ENCODE assay signal across 20 mouse cellular contexts in the genomic region with DNA sequence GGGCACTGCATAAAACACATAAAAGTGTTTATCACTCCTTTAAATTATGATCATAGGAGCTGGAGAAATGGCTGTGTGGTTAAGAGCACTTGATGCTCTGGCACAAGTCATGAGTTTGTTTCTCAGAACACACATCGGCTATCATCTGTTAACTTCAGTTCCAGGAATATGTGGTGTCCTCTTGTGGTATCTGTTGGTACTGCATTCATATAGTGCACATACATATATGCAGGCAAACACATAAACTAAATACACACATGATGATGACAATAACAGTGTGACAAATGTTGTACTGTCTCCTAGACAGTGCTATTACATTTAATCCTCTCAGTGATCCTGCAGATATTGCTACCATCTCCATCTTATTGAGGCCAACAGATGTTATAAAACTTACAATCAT. TPM values are rescaled to one million over a fixed set of nuclear protein-coding genes. Genes with fewer than 3 reads are reported as not detected.
DNase-seq lines count a peak whose midpoint lies in the region; ATAC-seq and TF ChIP-seq lines count a peak whose summit lies in the region.
"Had no signal": no experiment of that assay in that cellular context is flagged by ENCODE, and none has a peak within 500 bp of the region (broad histone marks: within the 10 kb centered on the region; RNA-seq: fewer than 3 reads in every experiment).

No protein-coding gene starts in this region.

- H3K9me3 ChIP-seq in kidney, postnatal 0 days (replicated peaks; ENCODE audit: low read length), result no peaks in the 10 kb centered on the region
- H3K9me3 ChIP-seq in kidney, embryonic 14.5 days (ENCODE audit: control insufficient read depth, low read length), result peaks cover 6% of the 10 kb centered on the region; the same call in 1 of the 2 replicates
- H3K9me3 ChIP-seq: embryonic facial prominence, embryonic 10.5 days; forebrain, embryonic 13.5 days; hindbrain, embryonic 10.5 days; kidney, embryonic 15.5 days; limb, embryonic 10.5 days; liver, embryonic 13.5 days; neural tube, embryonic 15.5 days had no signal

- no peaks in the 10 kb centered on the region for H3K4me1 ChIP-seq in kidney, postnatal 0 days (replicated peaks; ENCODE audit: insufficient read depth, low read length)
- H3K4me1 ChIP-seq in kidney, embryonic 14.5 days (ENCODE audit: control insufficient read depth, insufficient read depth, low read length), result no peaks in the 10 kb centered on the region
- H3K4me1 ChIP-seq: embryonic facial prominence, embryonic 10.5 days; forebrain, embryonic 13.5 days; kidney, embryonic 15.5 days; limb, embryonic 10.5 days; liver, embryonic 13.5 days; neural tube, embryonic 15.5 days had no signal

- no peak overlapping the region for H3K4me2 ChIP-seq in kidney, postnatal 0 days (ENCODE audit: low read length)
- H3K4me2 ChIP-seq in kidney, embryonic 14.5 days (replicated peaks; ENCODE audit: low read depth, low read length), result no peak overlapping the region
- H3K4me2 ChIP-seq: forebrain, embryonic 13.5 days; kidney, embryonic 15.5 days; liver, embryonic 13.5 days; neural tube, embryonic 15.5 days had no signal

- TF ChIP-seq CTCF in kidney, postnatal 0 days (IDR thresholded peaks at IDR 0.05; ENCODE audit: low read depth), result peak; percentile 14; the same call in 1 of the 2 replicates

- no peak for DNase-seq in kidney, postnatal 0 days (ENCODE audit: low spot score)
- peak; percentile 7 for DNase-seq in retina, embryonic 14.5 days (ENCODE audit: low spot score)
- DNase-seq in retina, postnatal 1 day, result no peak
- peak; percentile 60 for DNase-seq in R1 (ENCODE audit: low read depth, low spot score)
- no peak for DNase-seq in left cerebral cortex, postnatal 10 days (ENCODE audit: extremely low spot score in 1 of 2, low spot score in 2 of 2)
- no peak for DNase-seq in right cerebral cortex, postnatal 36 days (ENCODE audit: low spot score in 2 of 2)
- DNase-seq: adrenal gland, adult 2 months; cerebellum, adult 18-20 months; cerebellum, postnatal 36 days; liver, embryonic 13.5 days; lung, postnatal 36 days had no signal

- H3K4me3 ChIP-seq in kidney, postnatal 0 days (replicated peaks; ENCODE audit: low read depth, low read length), result no peak overlapping the region
- H3K4me3 ChIP-seq in kidney, embryonic 14.5 days (ENCODE audit: low read length), result no peak overlapping the region
- H3K4me3 ChIP-seq: embryonic facial prominence, embryonic 10.5 days; forebrain, embryonic 13.5 days; hindbrain, embryonic 10.5 days; kidney, embryonic 15.5 days; limb, embryonic 10.5 days; liver, embryonic 13.5 days; neural tube, embryonic 15.5 days had no signal

- no peak overlapping the region for H3K27ac ChIP-seq in kidney, postnatal 0 days
- no peak overlapping the region for H3K27ac ChIP-seq in kidney, embryonic 14.5 days (ENCODE audit: low read depth, low read length)
- H3K27ac ChIP-seq: embryonic facial prominence, embryonic 10.5 days; forebrain, embryonic 13.5 days; hindbrain, embryonic 10.5 days; kidney, embryonic 15.5 days; limb, embryonic 10.5 days; liver, embryonic 13.5 days; neural tube, embryonic 15.5 days had no signal

- intact Hi-C loops in left cerebral cortex, postnatal 10 days (cut with DNase I), result no loop called here

- ATAC-seq in kidney, postnatal 0 days (replicated peaks; ENCODE audit: low FRiP score, low read depth), result no peak
- ATAC-seq in kidney, embryonic 14.5 days (ENCODE audit: low FRiP score, low TSS enrichment), result no peak
- ATAC-seq: forebrain, embryonic 13.5 days; inflammation-experienced regulatory T-cells, adult 6 months had no signal

- no peaks in the 10 kb centered on the region for H3K27me3 ChIP-seq in kidney, postnatal 0 days (ENCODE audit: insufficient read depth, low read length)
- no peaks in the 10 kb centered on the region for H3K27me3 ChIP-seq in kidney, embryonic 14.5 days (ENCODE audit: control insufficient read depth, insufficient read depth, low read length)
- H3K27me3 ChIP-seq: CH12.LX; kidney, embryonic 15.5 days; liver, embryonic 13.5 days; neural tube, embryonic 15.5 days had no signal

- 98% methylated on average over 1 of the region's 1 CpGs for WGBS in kidney, postnatal 0 days
- WGBS in kidney, embryonic 14.5 days, result 98% methylated on average over 1 of the region's 1 CpGs

- no peaks in the 10 kb centered on the region for H3K36me3 ChIP-seq in kidney, postnatal 0 days (ENCODE audit: insufficient read depth, low read length)
- no peaks in the 10 kb centered on the region for H3K36me3 ChIP-seq in kidney, embryonic 14.5 days (ENCODE audit: control insufficient read depth, insufficient read depth, low read length)
- H3K36me3 ChIP-seq: embryonic facial prominence, embryonic 10.5 days; hindbrain, embryonic 10.5 days; kidney, embryonic 15.5 days; limb, embryonic 10.5 days; liver, embryonic 13.5 days; neural tube, embryonic 15.5 days had no signal

- H3K9ac ChIP-seq in kidney, postnatal 0 days (ENCODE audit: low read depth, low read length), result no peak overlapping the region
- H3K9ac ChIP-seq in kidney, embryonic 14.5 days (ENCODE audit: low read depth, low read length), result no peak overlapping the region
- H3K9ac ChIP-seq: forebrain, embryonic 13.5 days; kidney, embryonic 15.5 days; liver, embryonic 13.5 days; neural tube, embryonic 15.5 days had no signal

RNA-seq across cellular contexts. Expression of a gene that starts 13.8 kb away (rescaled TPM):
- polyA plus RNA-seq in kidney, postnatal 0 days (2015; fragmentation: Nextera tagmentation; extraction: Ambion mirVana), result 119 and 121 TPM in 2 replicates
- polyA plus RNA-seq in kidney, embryonic 14.5 days (2014; fragmentation: Nextera tagmentation; extraction: Ambion mirVana), result 166 and 226 TPM in 2 replicates
- 10 to 100 TPM; 13.9 to 14.1 TPM for total RNA-seq in left cerebral cortex, postnatal 10 days (2021)

RNA-seq across cellular contexts. Expression of a gene that starts 37.2 kb away (rescaled TPM):
- polyA plus RNA-seq in kidney, postnatal 0 days (2015; fragmentation: Nextera tagmentation; extraction: Ambion mirVana), result 1.1 and 1.4 TPM in 2 replicates
- polyA plus RNA-seq in kidney, embryonic 14.5 days (2014; fragmentation: Nextera tagmentation; extraction: Ambion mirVana), result 0.59 and 1.3 TPM in 2 replicates
- 10 to 100 TPM; 11.1 to 11.3 TPM for total RNA-seq in left cerebral cortex, postnatal 10 days (2021)
- total RNA-seq: CH12.LX had no signal

Comparison
In these comparisons a context has a peak if more than half of its experiments do, and no peak if none do; other contexts are left out.
1. DNase-seq: peak in retina, embryonic 14.5 days (single experiment) and R1 (single experiment); none in kidney, postnatal 0 days (single experiment), retina, postnatal 1 day (single experiment), left cerebral cortex, postnatal 10 days (0 of 2) and right cerebral cortex, postnatal 36 days (0 of 2).